Mouse (Mus musculus): Measurements from ENCODE around the gene Txnl4b. TPM values are rescaled to one million over a fixed set of nuclear protein-coding genes. Genes with fewer than 3 reads are reported as not detected.

The Txnl4b gene
- polyA plus RNA-seq, 1 experiment from 2014 or later: 20.6 TPM

DNA sequence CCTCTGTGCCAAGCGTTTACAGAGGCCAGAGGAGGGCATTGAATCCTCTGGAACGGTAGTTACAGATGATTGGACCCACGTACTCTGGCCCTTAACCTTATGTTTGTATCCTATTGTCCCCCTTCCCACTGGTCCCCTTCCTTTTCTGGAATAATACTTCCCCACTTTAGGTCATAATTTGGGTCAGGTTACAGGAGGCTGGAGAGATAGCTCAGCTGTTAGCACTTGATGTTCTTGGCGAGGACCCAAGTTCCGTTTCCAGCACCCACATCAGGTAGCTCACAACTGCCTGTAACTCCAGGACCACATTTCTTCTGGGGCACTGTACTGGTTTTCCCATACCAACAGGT lies 43.4 kb downstream of the Txnl4b start:
- H3K4me2 ChIP-seq (replicated peaks; ENCODE audit: low read depth, low read length): peak overlapping the region; percentile 63
- H3K9me3 ChIP-seq (ENCODE audit: control insufficient read depth, low read depth, low read length): no peaks in the 10 kb centered on the region
- H3K27me3 ChIP-seq (ENCODE audit: control insufficient read depth, insufficient read depth, low read length): no peaks in the 10 kb centered on the region
- H3K27ac ChIP-seq (ENCODE audit: low read length): peak overlapping the region; percentile 95
- no peak for ATAC-seq (ENCODE audit: insufficient number of reproducible peaks, insufficient read depth, low FRiP score, low read depth)
- H3K4me3 ChIP-seq (ENCODE audit: low read depth, low read length): peak overlapping the region; percentile 36
- WGBS: 14% methylated on average over 5 of the region's 5 CpGs
- peaks cover 7% of the 10 kb centered on the region; the same call in 1 of the 2 replicates for H3K36me3 ChIP-seq (ENCODE audit: control insufficient read depth, insufficient read depth, low read length)
- peak overlapping the region; percentile 51; the same call in 1 of the 2 replicates for H3K9ac ChIP-seq (replicated peaks; ENCODE audit: low read depth, low read length)
- H3K4me1 ChIP-seq (ENCODE audit: control insufficient read depth, insufficient read depth, low read length): peaks cover 5% of the 10 kb centered on the region; the same call in 1 of the 2 replicates

DNA sequence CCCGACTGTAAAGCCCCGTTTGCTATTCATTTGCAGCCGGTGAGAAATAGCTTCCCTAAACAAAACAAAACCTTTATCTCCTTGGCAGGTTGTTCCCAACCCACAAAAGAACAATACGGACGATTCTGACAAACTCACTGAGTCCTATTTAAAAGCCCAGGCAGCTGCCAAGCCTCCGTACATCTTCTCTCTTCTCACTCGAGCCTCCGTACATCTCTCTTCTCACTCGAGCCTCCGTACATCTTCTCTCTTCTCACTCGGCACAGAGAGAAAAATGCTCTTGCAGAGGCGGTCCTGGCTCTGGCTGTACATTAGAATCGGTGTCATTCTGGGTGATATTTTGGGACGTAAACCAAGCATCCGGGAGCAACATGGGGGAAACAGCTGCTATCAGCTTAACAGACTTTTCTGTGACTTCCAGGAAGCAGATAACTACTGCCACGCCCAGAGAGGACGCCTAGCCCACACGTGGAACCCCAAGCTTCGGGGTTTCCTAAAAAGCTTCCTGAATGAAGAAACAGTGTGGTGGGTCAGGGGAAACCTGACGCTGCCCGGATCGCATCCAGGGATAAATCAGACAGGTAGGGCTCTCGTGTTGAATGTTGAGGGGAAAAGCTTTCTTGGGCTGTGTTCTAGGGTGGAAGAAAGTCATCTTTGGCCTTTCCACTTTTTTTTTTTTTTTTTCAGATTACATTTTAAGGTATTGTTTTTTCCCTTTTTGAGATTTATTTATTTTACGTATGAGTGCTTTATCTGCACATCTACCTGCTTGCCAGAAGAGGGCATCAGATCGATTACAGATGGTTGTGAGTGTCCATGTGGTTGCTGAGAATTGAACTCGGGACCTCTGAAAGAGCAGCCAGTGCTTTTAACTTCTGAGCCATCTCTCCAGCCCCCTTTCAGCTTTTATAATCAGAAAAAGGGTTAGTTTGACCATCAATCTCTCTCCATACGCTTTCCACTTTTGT lies 48.8 kb downstream of the Txnl4b start, which contains the start of gene Pkd1l3:
TSS of gene Pkd1l3 (plus strand) at position 275 of the 968 bp plus-strand sequence.
- Histone ChIP-seq H3K4me2 (replicated peaks; ENCODE audit: low read depth, low read length) (0 out of 2 replicates have a peak within 1 kb of the TSS, but pooled peaks have one; percentile 7), H3K27ac (ENCODE audit: low read length) (no peak within 1 kb of the TSS), H3K4me1 (ENCODE audit: control insufficient read depth, insufficient read depth, low read length) (no peaks in the 10 kb centered on the region), H3K27me3 (ENCODE audit: control insufficient read depth, insufficient read depth, low read length) (no peaks in the 10 kb centered on the region), H3K36me3 (ENCODE audit: control insufficient read depth, insufficient read depth, low read length) (no peaks in the 10 kb centered on the region), H3K9ac (replicated peaks; ENCODE audit: low read depth, low read length) (no peak within 1 kb of the TSS), H3K9me3 (ENCODE audit: control insufficient read depth, low read depth, low read length) (0 out of 2 replicates have a peak, but pooled peaks cover 4% of the 10 kb centered on the region), H3K4me3 (ENCODE audit: low read depth, low read length) (no peak within 1 kb of the TSS)
- no peak for ATAC-seq (ENCODE audit: insufficient number of reproducible peaks, insufficient read depth, low FRiP score, low read depth)
- WGBS: 53% methylated on average over 27 of the region's 27 CpGs

DNA sequence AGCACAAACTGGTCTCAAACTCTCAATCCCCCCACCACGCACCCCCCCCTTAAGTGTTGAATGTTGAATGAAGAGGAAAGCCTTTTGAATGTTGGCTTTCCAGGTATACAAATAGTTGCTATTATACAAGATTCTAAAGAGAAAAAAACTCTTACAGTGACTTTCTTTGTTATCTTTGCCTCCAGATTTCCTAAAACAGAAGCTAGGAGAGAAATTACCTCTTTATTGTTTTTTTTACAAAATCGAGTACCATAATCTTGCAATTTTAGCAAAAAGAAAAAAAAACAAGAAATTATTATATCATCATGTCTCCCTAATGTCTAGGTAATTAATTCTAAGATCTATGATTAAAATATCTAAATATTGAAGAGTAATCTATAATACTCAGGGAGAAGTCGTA lies 49.9 kb downstream of the Txnl4b start:
- Histone ChIP-seq H3K27me3 (ENCODE audit: control insufficient read depth, insufficient read depth, low read length) (no peaks in the 10 kb centered on the region), H3K4me1 (ENCODE audit: control insufficient read depth, insufficient read depth, low read length) (no peaks in the 10 kb centered on the region), H3K27ac (ENCODE audit: low read length) (no peak overlapping the region), H3K9me3 (ENCODE audit: control insufficient read depth, low read depth, low read length) (0 out of 2 replicates have a peak, but pooled peaks cover 4% of the 10 kb centered on the region), H3K4me3 (ENCODE audit: low read depth, low read length) (no peak overlapping the region), H3K9ac (replicated peaks; ENCODE audit: low read depth, low read length) (no peak overlapping the region), H3K4me2 (replicated peaks; ENCODE audit: low read depth, low read length) (no peak overlapping the region), H3K36me3 (ENCODE audit: control insufficient read depth, insufficient read depth, low read length) (no peaks in the 10 kb centered on the region)
- 78% methylated on average over 3 of the region's 3 CpGs for WGBS
- ATAC-seq (ENCODE audit: insufficient number of reproducible peaks, insufficient read depth, low FRiP score, low read depth): no peak

Other genes with a start within 250 kb of the Txnl4b start
- not detected in 2 replicates for gene Pmfbp1, start 71.9 kb upstream of the Txnl4b start, polyA plus RNA-seq (2014; fragmentation: Nextera tagmentation; extraction: Ambion mirVana)
- gene Dhx38, start within 50 bp of the Txnl4b start, polyA plus RNA-seq (2014; fragmentation: Nextera tagmentation; extraction: Ambion mirVana): 18.3 and 19.2 TPM in 2 replicates
- gene Hp, start 13.3 kb downstream of the Txnl4b start, polyA plus RNA-seq (2014; fragmentation: Nextera tagmentation; extraction: Ambion mirVana): 0.85 and 1.9 TPM in 2 replicates
- 40.1 and 45.1 TPM in 2 replicates for gene Dhodh, start 42.8 kb downstream of the Txnl4b start, polyA plus RNA-seq (2014; fragmentation: Nextera tagmentation; extraction: Ambion mirVana)
- 0.14 TPM in 1 of 2 replicates, not detected in the other for gene Pkd1l3, start 48.6 kb downstream of the Txnl4b start, polyA plus RNA-seq (2014; fragmentation: Nextera tagmentation; extraction: Ambion mirVana)
- 154 and 165 TPM in 2 replicates for gene Ist1, start 127.4 kb downstream of the Txnl4b start, polyA plus RNA-seq (2014; fragmentation: Nextera tagmentation; extraction: Ambion mirVana)
- gene Zfp821, start 139.7 kb downstream of the Txnl4b start, polyA plus RNA-seq (2014; fragmentation: Nextera tagmentation; extraction: Ambion mirVana): 29.7 and 33.0 TPM in 2 replicates
- gene Atxn1l, start 171.8 kb downstream of the Txnl4b start, polyA plus RNA-seq (2014; fragmentation: Nextera tagmentation; extraction: Ambion mirVana): 6.0 and 6.9 TPM in 2 replicates
- 36.5 and 39.2 TPM in 2 replicates for gene Ap1g1, start 212.7 kb downstream of the Txnl4b start, polyA plus RNA-seq (2014; fragmentation: Nextera tagmentation; extraction: Ambion mirVana)